Mouse (Mus musculus): ENCODE results near the gene Tmc3.

Tmc3 gene

DNA sequence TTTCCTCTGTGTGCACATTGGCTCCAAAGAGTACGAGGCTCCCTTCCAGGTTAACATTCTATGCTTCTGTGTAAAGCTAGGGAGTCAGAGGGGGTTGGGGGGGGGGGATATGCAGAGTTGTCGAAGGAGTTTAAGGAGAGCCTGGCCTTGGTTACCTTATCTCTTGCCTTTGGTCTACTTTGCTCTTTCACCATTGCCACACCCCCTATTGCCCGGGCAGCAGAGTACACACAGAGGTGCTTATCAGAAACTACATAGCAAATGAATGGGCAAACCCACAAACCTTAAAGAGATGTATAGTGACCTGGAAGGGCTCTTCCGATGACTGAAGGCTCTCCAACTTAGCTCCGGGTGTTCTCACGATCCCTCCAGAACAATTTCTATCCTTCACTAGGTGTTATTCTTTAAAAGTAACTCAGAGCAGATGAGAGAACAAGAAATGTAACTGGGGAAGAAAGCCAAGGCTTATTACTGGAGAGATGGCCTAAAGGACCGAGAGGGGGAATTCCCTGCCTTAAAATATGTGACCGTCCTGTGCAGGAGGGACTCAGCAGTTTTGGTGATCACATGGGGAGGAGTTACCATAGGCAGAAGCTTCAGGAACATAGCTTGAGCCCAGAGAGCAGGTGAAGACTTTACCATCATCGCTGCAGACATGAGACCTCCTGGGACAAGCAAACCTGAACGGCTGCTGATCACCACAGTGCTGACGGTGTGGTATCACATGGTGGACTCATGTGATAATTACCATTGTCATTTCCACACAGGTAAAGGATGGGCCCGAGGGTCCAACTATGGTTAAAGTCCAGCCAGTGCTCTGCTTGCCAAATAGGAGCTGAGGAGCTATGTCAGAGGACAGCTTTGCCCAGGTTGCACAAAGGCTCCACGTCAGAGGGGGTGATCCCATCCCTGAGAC, 14.5 kb downstream of the Tmc3 start:
- DNase-seq (ENCODE audit: low read depth, low spot score) = no peak

DNA sequence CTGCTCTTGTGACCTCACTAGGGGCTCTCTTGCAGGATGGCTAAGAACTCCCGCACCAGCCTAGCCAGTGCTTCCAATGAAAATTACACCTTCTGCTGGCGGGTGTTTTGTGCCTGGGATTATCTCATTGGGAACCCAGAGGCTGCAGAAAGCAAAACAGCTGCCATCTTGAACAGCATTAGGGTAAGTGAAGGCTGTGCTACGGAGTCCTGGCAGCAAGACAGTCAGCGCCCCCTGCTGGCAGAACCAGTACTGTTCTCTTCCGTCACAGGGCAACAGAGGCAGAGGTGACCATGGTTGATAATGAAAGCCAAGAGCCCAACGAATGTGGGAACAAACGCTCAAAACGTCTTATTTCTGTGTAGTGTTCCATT, 15.2 kb downstream of the Tmc3 start:
- DNase-seq (ENCODE audit: low read depth, low spot score) = peak; percentile 88

DNA sequence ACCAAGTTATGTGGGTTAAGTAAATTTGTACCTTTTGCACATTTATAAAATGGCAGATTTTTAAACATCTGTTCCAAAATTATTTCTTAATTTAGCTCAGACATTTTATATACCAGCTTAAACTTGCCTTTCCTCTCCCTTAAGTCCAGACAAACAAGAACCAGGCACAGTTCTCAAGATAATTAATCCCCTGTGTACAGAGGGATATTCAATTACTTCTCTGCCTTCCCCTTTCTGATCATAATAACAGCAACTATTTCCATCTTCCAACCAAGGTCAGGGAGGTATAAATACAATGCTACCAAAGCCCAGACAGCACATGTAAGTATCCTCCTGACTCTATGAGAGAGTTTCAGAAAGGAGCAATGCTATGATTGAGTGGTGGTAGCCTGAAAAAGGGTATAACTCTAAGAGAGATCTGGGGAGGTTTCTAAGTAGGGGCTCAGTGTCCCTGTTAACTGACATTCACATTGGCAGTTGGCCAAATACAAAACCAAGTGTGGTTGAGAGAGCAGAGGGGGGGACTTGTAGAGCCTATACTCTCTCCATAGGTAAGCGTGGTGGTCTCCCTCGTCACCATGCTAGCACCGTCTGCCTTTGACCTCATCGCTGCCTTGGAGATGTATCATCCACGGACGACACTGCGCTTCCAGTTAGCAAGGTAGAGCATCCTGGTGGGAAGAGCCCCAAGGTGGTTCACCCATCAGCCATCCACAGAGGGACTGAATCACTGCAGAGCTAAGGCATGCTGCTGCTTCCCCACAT, 19.6 kb downstream of the Tmc3 start:
- DNase-seq (ENCODE audit: low read depth, low spot score) = no peak

DNA sequence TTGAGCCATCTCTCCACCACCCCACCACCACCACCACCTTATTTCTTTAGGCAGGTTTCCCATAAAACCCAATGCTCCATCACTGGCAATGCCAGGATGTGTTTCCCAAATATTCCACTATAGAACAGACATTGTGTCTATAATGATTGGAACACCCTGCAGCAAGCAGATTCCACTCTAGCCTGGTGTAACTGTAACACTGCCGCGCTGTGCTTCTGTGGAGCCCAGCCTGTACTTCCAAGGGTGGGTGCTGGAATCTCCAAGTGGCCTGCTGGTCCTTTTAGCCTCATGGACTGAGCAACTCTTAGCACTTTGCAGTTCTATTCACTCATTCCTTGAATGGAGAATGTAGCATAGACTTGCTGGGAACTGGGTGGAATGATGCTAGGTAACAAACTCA, 22.1 kb downstream of the Tmc3 start:
- no peak for DNase-seq (ENCODE audit: low read depth, low spot score)

DNA sequence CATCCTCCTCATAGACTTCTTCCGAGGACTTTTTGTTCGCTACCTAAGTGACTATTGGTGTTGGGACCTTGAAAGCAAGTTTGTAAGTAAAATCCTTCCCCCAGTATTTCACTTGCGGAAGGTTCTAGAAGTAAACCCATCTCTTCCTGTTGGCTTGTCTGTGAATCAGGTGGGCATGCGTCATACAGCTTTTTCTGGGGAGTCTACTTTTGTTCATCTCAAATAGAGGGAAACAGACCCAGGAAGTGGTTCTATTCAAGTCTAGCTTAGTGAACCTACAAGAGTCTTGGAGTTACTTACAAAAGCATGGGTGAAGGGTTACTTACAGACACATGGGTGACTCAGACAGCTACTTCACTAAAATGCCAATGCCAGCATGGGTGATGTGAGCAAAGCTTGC, 25.2 kb downstream of the Tmc3 start:
- peak; percentile 76 for DNase-seq (ENCODE audit: low read depth, low spot score)

DNA sequence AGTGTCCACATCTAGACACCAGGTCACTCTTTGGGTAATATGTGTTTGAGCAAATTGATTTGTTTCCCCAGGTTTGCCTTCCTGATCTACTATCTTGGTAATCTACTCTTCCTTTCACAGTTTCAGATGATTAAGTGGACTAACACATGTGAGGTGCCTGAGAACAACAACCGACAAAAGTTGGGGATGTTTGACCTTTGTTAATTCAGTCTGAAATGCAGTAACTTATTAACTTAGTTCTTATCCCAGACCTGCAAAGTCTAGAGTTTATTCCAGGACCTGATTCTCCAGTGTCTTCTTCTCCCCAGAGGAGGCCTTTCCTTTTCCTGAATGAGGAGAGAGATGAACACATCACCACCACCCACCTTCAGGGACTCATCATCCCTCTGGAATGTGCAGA, 27.2 kb downstream of the Tmc3 start:
- DNase-seq (ENCODE audit: low read depth, low spot score) = no peak

DNA sequence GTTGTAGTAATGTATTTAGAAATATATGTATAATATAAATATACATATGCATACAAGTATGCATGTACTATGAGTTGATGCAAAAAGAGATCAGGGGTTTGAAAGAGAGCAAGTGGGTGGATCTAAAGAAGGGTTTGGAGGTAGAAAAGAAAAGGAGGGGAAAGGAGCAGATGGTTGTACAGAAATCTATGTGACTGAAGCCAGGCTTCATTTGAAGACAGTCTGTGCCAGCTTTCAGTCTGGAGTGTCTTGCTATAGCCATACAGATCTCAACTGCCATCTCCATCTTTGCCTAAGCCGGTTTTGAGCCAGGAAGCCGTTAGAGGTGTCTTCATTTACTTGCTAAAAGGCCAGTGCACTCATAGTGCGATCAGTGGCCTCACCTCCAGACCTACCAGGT, 30.5 kb downstream of the Tmc3 start:
- DNase-seq (ENCODE audit: low read depth, low spot score) = no peak

DNA sequence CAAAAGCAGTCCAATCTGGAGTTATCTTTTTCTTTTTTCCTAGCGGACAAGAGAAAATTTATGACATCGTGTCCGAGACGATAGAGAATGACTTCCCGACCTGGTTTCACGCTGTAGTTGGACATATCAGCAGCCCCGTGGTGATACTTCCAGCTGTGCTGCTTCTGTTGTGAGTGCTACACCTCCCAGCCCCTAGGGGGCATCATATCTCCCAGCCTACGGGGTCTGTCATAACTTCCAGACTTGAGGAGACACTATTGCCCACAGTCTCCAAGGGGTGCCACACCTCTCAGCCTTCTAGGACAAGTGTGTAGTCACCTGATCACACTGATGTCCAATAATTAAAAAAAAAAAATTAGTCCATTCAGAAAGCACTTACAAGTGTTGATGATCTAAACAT, 31.1 kb downstream of the Tmc3 start:
- DNase-seq (ENCODE audit: low read depth, low spot score) = peak; percentile 40

DNA sequence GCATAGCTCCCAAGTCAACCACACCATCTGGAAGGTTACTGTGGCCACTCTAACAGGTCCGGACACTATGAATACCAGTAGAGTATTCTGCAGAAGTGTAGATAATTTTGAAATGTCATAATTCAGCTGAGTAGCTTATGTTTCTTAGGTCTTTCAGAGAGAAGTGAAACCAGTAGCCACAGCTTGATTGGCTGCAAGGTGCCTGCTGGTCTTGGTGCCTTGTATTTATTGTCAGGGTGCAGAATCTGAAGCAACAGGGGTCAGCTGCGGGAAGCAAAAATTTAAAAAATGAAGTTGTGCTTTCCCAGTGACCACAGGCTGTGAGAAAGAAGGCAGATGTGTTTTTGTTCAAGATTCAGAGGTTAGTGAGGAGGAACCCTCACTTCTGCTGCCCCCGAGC, 31.5 kb downstream of the Tmc3 start:
- no peak for DNase-seq (ENCODE audit: low read depth, low spot score)

DNA sequence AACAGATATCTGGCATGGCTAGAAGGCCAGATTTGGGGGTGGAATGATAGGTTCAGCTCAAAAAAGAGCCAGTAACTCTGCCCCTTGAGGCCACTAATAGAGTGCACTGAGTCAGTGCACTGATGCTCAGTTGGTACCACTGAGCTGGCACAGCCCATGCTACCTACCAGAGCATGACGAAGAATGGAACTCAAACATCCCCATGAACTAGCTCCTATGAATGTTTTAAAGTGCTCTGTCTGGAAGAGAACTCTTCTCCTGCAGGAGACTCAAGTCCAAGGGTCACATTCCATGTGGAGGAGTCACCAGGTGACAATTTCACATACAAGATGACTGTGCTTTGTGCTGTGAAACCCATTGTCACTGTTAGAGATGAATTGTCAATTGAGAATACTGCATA, 34.0 kb downstream of the Tmc3 start:
- DNase-seq (ENCODE audit: low read depth, low spot score) = no peak

DNA sequence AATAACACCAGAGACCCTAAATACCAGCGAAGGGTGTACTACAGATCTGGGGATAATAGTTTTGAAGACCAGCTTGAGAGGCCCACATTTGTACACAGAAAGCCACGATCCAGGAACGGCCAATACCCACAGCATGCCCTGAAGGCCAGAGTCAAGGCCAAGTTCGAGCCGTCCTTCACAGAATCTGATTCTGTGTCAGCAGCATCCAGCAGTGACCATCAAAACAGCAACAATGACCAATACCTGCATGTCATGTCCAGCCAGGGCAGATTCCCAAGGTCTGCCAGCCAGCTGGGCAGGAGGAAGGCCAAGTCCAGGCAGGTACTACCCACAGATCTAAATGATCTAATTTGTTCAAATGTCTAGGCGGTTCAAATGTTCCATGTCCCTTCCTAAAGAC, 37.9 kb downstream of the Tmc3 start:
- DNase-seq (ENCODE audit: low read depth, low spot score) = no peak

DNA sequence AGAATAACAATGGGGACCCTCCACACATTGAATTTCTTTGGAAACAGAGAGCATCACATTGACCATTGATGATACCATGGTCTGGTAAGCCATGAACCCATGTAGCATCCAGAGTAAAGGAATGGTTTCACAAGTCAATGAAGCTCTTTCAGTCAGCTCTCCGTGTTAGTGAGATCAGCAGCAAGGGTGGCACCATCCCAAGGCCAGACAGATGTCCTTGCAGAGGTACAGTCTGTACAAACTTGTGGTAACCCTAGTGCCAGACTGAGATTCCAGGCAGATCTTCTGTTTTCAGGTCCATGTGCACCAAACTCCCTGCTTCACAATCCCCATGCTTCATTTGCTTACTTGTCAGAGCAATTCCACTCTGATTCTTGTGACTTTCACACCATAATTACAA, 39.3 kb downstream of the Tmc3 start:
- no peak for DNase-seq (ENCODE audit: low read depth, low spot score)

DNA sequence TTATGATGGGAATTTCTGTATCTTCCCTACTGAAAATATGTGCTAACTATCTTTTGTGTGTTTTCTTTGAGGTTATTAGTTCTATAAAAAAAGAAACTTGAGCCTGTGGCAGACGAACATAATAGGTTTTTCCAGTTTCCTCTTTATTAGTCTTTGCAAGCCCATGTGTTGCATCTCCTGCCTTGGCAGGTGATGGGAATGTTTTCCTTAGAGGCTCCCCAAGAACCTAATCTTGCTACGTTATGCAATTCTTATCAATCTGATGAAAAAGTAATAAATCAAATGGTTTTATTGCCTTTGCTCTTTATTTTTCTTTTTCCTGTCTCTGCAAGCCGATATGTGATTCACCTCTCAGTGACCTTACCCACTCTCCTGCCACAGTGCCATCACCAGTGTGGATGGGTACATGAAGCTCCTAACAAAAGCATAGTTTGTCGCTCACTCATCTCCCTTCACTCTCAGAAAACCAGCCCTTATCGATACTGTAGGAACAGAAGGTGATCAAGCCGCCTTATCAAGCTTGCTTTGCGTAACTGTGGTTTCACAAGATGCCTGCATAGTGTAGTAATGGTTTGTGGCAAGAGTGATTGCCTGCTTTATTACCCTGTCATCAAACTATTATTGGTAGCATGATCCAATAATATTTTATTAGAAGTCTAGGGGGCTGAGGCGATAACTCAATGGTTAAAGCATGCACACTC, 42.0 kb downstream of the Tmc3 start:
- no peak for DNase-seq (ENCODE audit: low read depth, low spot score)

DNA sequence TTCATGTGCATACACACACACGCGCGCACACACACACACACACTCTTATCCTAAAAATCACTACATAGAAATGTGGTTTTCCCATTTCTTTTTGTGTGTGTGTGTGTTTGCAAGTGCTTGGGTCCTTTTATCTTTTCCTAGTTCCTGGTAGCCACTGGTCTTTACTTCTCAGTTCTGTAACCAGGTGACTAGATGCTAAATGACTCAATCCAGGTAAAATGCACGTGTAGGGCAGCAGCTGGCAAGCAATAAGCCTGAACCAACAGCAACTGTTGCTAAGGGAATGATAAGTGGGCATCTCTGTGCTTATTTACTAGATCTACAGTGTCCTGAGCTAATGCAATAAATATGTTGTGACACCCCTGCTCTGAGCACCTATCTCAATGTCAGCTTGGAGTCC, 42.6 kb downstream of the Tmc3 start:
- no peak for DNase-seq (ENCODE audit: low read depth, low spot score)

DNA sequence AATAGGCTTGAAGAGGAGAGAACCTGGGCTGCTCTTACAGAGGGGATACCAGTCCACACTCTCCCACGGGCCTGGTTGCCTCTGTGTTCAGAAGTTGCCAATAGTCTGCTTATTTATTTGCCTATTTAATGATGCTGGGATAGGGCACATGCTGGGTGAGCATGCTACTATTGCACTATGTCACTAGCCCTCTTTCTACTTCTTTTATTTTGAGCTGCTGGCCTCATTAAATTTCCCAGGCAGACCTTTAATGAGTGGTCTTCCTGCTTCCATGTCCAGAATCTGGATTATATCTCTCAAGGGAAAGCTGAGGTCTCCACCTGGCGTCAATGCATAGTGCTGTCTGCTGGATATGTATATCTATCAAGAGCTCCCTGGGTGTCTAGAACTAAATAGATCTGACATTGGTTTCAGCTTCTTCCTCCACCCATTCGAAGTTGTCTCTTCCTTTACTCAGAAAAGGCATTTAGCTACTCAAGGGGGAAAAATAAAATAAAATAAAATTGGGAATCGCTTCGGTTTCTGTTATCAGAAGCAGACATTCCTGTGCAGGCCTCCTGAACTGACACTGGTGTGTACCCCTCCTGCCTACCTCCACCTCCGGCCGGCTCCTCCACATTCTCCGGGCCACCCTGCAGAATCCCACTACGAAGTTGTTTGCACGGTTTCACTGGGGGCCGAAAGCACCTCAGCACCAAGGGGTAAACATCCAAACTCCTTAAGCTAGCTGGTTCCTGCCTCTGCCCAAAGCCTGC, 46.5 kb downstream of the Tmc3 start:
- DNase-seq (ENCODE audit: low read depth, low spot score) = no peak

DNA sequence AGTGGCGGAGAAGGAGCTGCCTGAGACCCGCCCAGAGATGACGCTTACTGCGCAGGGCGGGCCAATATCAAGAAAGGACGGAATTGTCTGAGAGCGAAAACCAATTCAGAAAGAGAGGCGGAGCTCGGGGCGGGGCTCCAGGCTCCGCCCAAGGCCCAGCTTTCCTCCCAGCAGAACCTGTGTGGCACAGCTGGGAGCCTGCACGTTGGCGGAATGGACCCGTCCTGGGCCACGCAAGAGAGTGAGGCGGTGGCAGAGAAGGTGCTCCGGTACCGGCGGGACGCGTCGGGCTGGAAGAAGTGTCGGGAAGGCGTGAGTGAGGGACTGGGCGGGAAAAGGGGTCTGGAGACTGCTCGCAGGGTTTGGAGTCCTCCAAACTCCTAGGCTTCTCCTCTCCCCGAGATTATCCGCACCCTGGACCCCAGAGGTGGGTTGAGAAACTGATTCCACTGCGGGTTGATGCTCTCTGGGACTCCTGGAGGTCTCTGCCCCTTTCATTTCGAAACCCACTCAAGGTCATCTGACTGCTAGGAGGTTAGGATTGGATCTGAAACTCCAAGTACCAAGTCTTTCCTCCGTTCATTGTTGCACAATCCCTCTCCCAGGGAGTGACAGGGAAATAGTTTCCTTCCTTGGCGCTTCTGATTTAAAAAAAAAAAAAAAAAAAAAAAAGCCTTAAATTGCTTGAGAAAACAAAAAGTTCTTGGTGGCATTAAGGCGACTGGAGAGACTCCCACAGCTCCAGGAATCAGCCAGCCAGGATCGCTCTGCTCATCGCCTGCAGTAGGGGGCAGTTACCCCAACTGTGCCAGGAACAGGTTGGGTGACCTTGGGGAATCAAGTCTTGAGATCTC, 47.3 kb downstream of the Tmc3 start, which contains the start of gene Stard5:
Stard5 (plus strand) TSS at position 132 of the 854 bp plus-strand sequence.
- DNase-seq (ENCODE audit: low read depth, low spot score) = peak; percentile 95

DNA sequence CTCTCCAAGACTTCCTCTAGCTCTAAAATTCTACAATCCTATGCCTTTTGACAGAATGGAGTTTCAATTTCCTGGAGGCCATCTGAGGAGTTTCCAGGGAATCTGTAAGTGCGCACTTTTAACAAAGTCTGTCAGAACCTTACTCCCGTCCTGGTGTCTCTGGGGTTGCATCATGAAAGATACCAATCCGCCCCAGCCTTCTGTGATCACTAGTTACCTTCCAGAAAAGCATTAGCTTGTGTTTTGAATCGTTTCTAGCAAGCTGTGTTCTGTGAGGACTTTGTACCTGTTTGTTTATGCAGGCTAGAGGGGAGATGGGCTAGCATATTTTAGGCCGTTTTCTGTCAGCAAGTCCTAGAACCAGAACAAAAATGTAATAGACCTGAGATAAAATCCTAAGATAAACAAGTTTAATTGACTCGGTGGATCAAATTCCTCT, 48.0 kb downstream of the Tmc3 start:
- DNase-seq (ENCODE audit: low read depth, low spot score) = no peak

DNA sequence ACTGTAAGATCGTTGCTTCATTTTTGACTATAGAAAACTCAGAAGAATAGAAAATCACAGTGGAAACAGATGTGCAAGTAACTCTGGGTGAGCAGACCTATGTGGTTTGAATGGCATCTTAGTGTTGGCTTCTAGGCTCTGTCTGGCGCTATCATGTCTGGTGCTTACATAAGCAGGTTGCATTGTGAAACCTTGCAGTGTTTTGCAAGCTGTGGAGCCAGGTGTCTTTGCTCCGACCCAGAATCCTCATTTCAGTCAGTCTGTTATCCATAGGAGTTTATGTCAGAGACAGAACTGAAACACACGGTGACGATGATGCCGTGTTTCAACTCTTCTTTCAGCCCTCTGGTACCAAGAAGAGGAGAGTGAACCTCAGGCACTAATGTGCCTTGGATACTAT, 49.1 kb downstream of the Tmc3 start:
- DNase-seq (ENCODE audit: low read depth, low spot score) = no peak

DNA sequence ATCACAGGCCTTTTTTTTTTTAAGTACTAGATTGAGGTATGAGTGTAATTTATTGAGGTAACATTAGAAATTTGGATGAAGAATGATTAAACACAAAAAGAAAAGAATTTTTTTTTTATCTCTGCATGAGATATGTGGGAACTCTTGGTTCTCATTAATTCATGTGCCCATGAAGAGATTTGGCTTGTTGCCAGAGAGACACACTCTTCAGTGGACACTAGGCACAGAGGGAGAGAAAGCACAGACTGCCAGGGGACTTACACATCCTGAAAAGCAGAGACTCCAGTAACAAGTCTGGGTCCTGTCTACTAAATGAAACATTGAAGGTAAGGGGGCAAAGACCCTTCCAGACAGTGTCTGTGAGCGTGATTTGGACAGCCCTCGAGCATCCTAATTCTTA, 51.0 kb downstream of the Tmc3 start:
- no peak for DNase-seq (ENCODE audit: low read depth, low spot score)

DNA sequence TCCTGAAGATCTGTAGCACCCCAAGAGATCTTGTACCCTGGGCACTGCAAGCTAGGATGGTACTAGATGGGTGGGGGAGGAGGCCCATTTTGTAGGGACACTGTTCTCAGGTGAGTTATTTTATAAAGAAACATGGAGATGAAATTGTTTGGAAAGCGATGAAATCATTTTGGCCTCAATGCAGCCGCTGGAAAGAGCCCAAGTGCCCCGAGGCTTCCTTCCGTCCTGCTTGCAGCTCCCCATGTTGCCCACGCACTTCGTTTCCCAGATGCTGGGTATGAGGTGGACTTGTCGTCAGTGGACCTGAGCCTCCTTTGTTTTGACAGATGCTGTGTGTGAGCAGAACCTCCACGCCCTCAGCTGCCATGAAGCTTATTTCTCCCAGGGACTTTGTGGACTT, 51.7 kb downstream of the Tmc3 start:
- no peak for DNase-seq (ENCODE audit: low read depth, low spot score)

Measured in CD4-positive, CD25-positive, alpha-beta regulatory T cell, adult 2 months (primary cell).